Mouse (Mus musculus) hindbrain, postnatal 0 days (tissue): Measurements from ENCODE around the gene Cyp4f40. TPM values are rescaled to one million over a fixed set of nuclear protein-coding genes. Genes with fewer than 3 reads are reported as not detected.
"Not testable (repeated sequence)": the region's sequence is repeated elsewhere in the genome, so short reads cannot be mapped to it uniquely, and the experiment has no call there.

Experiments
- ATAC-seq: fragments of 200-750 bp; cut with Nextera tagmentation; 2 replicates; pipeline ENCODE4 v1.8.0; 2017; ENCODE audit warnings: mild to moderate bottlenecking, moderate TSS enrichment, moderate library complexity
- DNase-seq: peaks from one replicate; pipeline ENCODE4 v3.0.0-alpha.2; 2015; ENCODE audit warnings: low spot score
- H3K27ac ChIP-seq: fragments of 300-500 bp; sonication (generic); 2 replicates; pipeline ENCODE4 v1.5.1; 2014; ENCODE audit warnings: mild to moderate bottlenecking
- H3K27me3 ChIP-seq: fragments of 300-500 bp; sonication (generic); 2 replicates; pipeline ENCODE4 v1.6.1; 2014; ENCODE audit warnings: low read length, mixed read lengths; ENCODE audit not compliant: insufficient read depth
- H3K36me3 ChIP-seq: fragments of 300-500 bp; sonication (generic); 2 replicates; pipeline ENCODE4 v1.6.1; 2014; ENCODE audit warnings: low read length, mixed read lengths; ENCODE audit not compliant: insufficient read depth
- H3K4me1 ChIP-seq: fragments of 300-500 bp; sonication (generic); 2 replicates; pipeline ENCODE4 v1.6.1; 2014; ENCODE audit warnings: antibody characterized with exemption, low read length, mixed read lengths; ENCODE audit not compliant: insufficient read depth
- H3K4me2 ChIP-seq: fragments of 300-500 bp; sonication (generic); 2 replicates; pipeline ENCODE4 v1.6.1; 2014; ENCODE audit warnings: low read depth, mild to moderate bottlenecking, low read length, moderate library complexity, mixed read lengths
- H3K4me3 ChIP-seq: fragments of 300-500 bp; sonication (generic); 2 replicates; pipeline ENCODE4 v1.5.1; 2014; ENCODE audit warnings: low read length
- H3K9ac ChIP-seq: fragments of 300-500 bp; sonication (generic); replicated peaks from 2 replicates; pipeline ENCODE4 v1.6.1; 2014; ENCODE audit warnings: mild to moderate bottlenecking, low read length, moderate library complexity, mixed read lengths
- H3K9me3 ChIP-seq: fragments of 300-500 bp; sonication (generic); 2 replicates; pipeline ENCODE4 v1.6.1; 2016; ENCODE audit warnings: low read length, mixed read lengths
- CTCF ChIP-seq: IDR thresholded peaks from 2 replicates; pipeline ENCODE4 v1.5.1; 2016; ENCODE audit warnings: antibody characterized with exemption, control low read depth, low read depth
- WGBS: fragments of 180-500 bp; shearing (Covaris S2); extraction: QIAGEN DNeasy Blood & Tissue Kit; methylation state at CpG from one replicate; pipeline ENCODE4 v1.1.7; 2014; 5-methylcytosine and 5-hydroxymethylcytosine counted together
- polyA plus RNA-seq: library from polyadenylated mRNA; unstranded; fragments of >200 nt; fragmentation: Nextera tagmentation; extraction: Ambion mirVana; gene quantifications from 2 replicates; pipeline ENCODE4 v1.2.1, GENCODE M21; 2015
- total RNA-seq: library from RNA; depleted of rRNA; stranded (reverse); fragments of >200 nt; gene quantifications from 2 replicates; pipeline ENCODE4 v1.2.3, GENCODE M21; 2014; rRNA removed

Gene Cyp4f40
- total RNA-seq: 0.22 TPM in 1 of 2 replicates, not detected in the other
- polyA plus RNA-seq: 0.09 TPM in 1 of 2 replicates, not detected in the other

DNA sequence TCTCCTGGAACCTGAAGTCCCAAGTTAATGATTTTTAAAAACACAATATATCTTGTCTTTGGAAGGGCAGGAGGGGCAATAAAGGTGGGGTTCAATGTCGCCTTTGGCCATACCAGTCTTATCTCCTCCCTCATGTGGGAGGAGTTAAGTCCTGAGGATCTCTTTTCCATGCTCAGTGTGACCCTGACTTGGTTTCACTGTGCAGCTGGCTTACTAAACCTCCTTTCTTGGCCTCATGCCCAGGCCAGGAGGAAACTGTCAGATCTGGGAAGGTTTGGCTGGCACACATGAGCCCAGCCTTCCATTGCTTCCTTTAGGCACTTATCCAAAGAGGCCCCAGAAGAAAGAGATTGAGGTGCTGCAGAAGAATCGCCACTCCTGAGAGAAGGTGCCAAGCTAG lies at the start of gene Cyp4f40:
Gene Cyp4f40 (plus strand): TSS at position 189 of the 400 bp plus-strand sequence.
- H3K27ac ChIP-seq: no peak within 1 kb of the TSS
- no peaks in the 10 kb centered on the region for H3K9me3 ChIP-seq
- H3K4me1 ChIP-seq: peaks cover 5% of the 10 kb centered on the region; the same call in 1 of the 2 replicates
- no peaks in the 10 kb centered on the region for H3K27me3 ChIP-seq
- H3K4me3 ChIP-seq: no peak within 1 kb of the TSS
- DNase-seq: peak; percentile 63
- no peak; the same call in 1 of the 2 replicates for ATAC-seq
- no peak within 1 kb of the TSS for H3K9ac ChIP-seq
- H3K4me2 ChIP-seq: no peak within 1 kb of the TSS
- TF ChIP-seq CTCF: no peak
- WGBS: 31% methylated on average over 2 of the region's 2 CpGs
- H3K36me3 ChIP-seq: no peaks in the 10 kb centered on the region

DNA sequence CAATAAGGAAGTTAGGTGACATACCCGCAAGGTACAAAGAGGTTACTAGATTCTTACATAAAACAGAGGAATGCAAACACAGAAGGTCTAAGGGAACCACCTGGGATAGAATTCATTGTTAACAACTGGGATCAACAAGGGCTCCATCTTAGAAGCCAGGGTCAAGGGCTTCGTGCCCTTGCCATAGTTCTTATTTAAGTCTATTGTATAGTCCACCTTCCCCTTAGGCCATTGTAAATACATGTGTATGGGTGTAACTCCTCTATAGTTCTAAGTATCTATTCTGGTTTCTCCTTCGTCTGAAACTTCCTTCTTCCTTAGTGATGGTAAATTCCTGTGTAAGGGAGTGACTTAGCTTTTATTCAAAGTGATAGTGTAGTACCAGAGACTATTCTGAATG lies 48.5 kb upstream of the Cyp4f40 start:
- H3K4me3 ChIP-seq, H3K4me1 ChIP-seq: not testable (repeated sequence)
- WGBS: 80% methylated on average over 3 of the region's 3 CpGs

DNA sequence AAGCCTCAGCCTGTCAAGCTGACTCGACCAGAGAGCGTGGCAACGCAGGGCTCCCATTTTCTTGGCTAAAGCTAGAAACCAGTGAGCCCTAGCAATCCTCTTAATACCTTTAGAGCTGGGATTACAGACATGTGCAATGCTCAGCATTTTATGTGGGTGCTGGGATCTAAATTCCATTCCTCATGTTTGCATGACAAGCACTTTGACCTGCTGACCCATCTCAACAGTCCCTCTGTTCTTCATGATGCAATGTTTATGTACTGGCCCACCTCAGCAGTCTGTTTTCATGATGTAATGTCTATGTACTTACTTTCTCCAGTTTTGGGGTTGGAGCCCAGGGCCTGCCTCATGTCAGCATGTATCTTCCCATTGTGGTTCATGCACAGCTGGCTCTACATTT lies 47.8 kb upstream of the Cyp4f40 start:
- Histone ChIP-seq H3K36me3 (no peaks in the 10 kb centered on the region), H3K4me3 (no peak overlapping the region), H3K9me3 (no peaks in the 10 kb centered on the region), H3K9ac (no peak overlapping the region), H3K4me2 (no peak overlapping the region), H3K27me3 (no peaks in the 10 kb centered on the region), H3K4me1 (no peaks in the 10 kb centered on the region), H3K27ac (no peak overlapping the region)
- ATAC-seq: no peak
- 87% methylated on average over 3 of the region's 3 CpGs for WGBS
- no peak for TF ChIP-seq CTCF
- no peak for DNase-seq

More for the DNA sequence above, 48.5 kb upstream of the Cyp4f40 start:
- ATAC-seq, H3K9ac ChIP-seq, H3K9me3 ChIP-seq, H3K27ac ChIP-seq, H3K27me3 ChIP-seq, H3K36me3 ChIP-seq, DNase-seq, H3K4me2 ChIP-seq: not testable (repeated sequence)

DNA sequence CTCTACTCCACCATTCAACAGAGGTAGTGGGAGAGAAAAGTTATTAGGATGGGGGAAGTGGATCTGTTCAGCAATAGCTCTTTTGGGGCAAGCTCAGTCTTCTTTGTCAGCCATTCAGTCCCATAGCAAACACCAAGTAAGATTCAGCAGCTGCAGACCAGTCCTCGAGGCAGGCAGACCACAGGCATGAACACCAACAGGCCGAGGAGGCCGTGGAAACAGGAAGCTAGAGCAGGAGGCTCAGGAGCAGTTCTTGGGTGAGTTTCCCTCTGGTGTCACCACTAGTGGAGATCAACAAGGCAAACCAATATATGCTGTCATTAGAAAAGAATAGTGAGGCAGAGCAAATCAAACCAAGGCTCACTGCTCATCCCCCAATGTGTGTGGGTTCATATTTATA lies 46.3 kb upstream of the Cyp4f40 start:
- no peak overlapping the region for H3K9ac ChIP-seq
- no peaks in the 10 kb centered on the region for H3K9me3 ChIP-seq
- 76% methylated on average over 3 of the region's 3 CpGs for WGBS
- H3K4me1 ChIP-seq: no peaks in the 10 kb centered on the region
- ATAC-seq (no peak), DNase-seq (no peak)
- H3K4me2 ChIP-seq: no peak overlapping the region
- TF ChIP-seq CTCF: no peak
- H3K36me3 ChIP-seq: no peaks in the 10 kb centered on the region
- H3K27me3 ChIP-seq: no peaks in the 10 kb centered on the region
- no peak overlapping the region for H3K27ac ChIP-seq
- no peak overlapping the region for H3K4me3 ChIP-seq

DNA sequence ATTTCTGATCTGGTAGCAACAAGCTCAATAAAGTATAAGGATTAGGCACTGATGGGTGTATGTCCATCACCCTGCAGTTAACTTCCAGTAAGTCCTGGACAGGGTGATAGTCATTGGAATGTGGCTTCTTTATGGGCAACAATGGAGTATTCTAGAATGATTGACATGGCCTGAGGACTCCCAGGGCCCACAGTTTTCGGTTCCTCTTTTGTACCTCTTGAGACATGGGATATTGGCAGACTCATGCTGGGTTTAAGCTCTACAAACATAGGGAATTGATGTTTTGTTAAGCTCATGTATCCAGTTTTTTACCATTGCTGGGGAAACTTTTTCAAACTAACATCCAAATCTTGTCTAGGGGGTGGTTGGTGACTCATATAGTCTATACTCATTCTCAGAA lies 41.4 kb upstream of the Cyp4f40 start:
- 56% methylated on average over 1 of the region's 1 CpGs for WGBS
- Histone ChIP-seq H3K4me2 (no peak overlapping the region), H3K4me3 (no peak overlapping the region), H3K9ac (no peak overlapping the region), H3K36me3 (no peaks in the 10 kb centered on the region), H3K9me3 (no peaks in the 10 kb centered on the region), H3K27ac (no peak overlapping the region), H3K4me1 (no peaks in the 10 kb centered on the region), H3K27me3 (no peaks in the 10 kb centered on the region)
- no peak for TF ChIP-seq CTCF
- no peak for DNase-seq
- no peak for ATAC-seq

DNA sequence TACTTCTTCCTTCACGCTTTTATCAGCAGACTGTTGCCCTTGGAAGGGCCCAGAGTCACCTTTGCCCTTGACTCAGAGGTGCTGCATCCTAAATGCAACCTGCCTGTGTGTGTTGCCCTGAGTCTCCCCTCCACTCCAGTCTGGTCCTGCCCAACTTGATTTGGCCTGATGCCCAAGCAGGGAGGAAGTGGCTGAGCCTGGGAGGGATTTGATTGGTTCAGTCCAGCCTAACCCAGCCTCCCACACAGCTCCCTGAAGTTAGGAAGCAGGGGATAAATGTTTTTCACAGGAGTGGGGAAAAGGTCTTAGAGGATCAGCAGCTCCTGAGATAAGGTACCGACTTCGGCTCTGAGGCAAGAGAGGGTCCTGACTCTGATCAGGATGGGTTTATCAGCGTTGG lies 37.7 kb upstream of the Cyp4f40 start, which contains the start of gene Cyp4f37:
Gene Cyp4f37 (plus strand): TSS at position 292 of the 400 bp plus-strand sequence.
- not testable (repeated sequence) for DNase-seq, H3K27me3 ChIP-seq, H3K27ac ChIP-seq, H3K4me1 ChIP-seq, H3K9me3 ChIP-seq, H3K4me3 ChIP-seq, H3K9ac ChIP-seq, H3K4me2 ChIP-seq, ATAC-seq, H3K36me3 ChIP-seq
- 76% methylated on average over 4 of the region's 4 CpGs for WGBS

DNA sequence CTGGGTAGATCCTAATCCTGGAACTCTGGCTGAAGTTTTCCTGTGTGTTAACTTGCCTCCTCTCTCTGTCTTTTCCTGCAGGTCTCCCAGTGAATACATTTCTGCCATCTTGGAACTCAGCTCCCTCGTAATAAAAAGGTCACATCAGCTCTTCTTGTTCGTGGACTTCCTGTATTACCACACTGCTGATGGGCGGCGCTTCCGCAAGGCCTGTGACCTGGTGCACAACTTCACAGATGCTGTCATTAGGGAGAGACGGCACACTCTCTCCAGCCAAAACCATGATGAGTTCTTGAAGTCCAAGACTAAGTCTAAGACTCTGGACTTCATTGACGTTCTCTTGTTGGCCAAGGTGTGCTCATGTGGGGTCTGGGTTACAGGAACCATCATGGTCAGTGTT lies 29.0 kb upstream of the Cyp4f40 start:
- H3K4me1 ChIP-seq, H3K4me3 ChIP-seq, DNase-seq, H3K36me3 ChIP-seq, H3K4me2 ChIP-seq, H3K9ac ChIP-seq, H3K27me3 ChIP-seq, H3K27ac ChIP-seq, ATAC-seq, H3K9me3 ChIP-seq: not testable (repeated sequence)
- WGBS: 88% methylated on average over 7 of the region's 7 CpGs
